Mouse (Mus musculus): Measurements from ENCODE around the gene Hist1h2ae. TPM values are rescaled to one million over a fixed set of nuclear protein-coding genes. Genes with fewer than 3 reads are reported as not detected.
"Not testable (repeated sequence)": the region's sequence is repeated elsewhere in the genome, so short reads cannot be mapped to it uniquely, and the experiment has no call there.

Gene Hist1h2ae
- polyA plus RNA-seq, 1 experiment = 0.22 TPM

- peaks cover 5% of the 10 kb centered on the region; the same call in 1 of the 2 replicates for H3K4me1 ChIP-seq (ENCODE audit: control insufficient read depth, insufficient read depth, low read length)
- TF ChIP-seq POLR2A (IDR thresholded peaks at IDR 0.05; ENCODE audit: low read depth, low read length) = no peak
- TF ChIP-seq CTCF (conservative IDR thresholded peaks at IDR 0.05; ENCODE audit: insufficient read depth, insufficient read length, low read depth, low read length) = no peak
- H3K36me3 ChIP-seq (ENCODE audit: control insufficient read depth, insufficient read depth, low read length) = no peaks in the 10 kb centered on the region
- no peak overlapping the region for H3K27ac ChIP-seq (ENCODE audit: insufficient read depth, low read depth, low read length)
- DNase-seq = no peak
- 94% methylated on average over 7 of the region's 7 CpGs for WGBS
- H3K27me3 ChIP-seq (replicated peaks; ENCODE audit: control insufficient read depth, insufficient read depth, low read length) = no peaks in the 10 kb centered on the region
- no peak overlapping the region for H3K4me3 ChIP-seq (ENCODE audit: insufficient read depth, low read depth, low read length)
Measured at GRCm38 (mm10) chr13:23591206-23591605, 20.2 kb upstream of the Hist1h2ae start.

GRCm38 (mm10) chr13:23586940-23587225 lies 15.9 kb upstream of the Hist1h2ae start:
- Histone ChIP-seq H3K4me3 (ENCODE audit: insufficient read depth, low read depth, low read length) (0 out of 2 replicates have a peak overlapping the region, but pooled peaks have one; percentile 45), H3K4me1 (ENCODE audit: control insufficient read depth, insufficient read depth, low read length) (peaks cover 10% of the 10 kb centered on the region; the same call in 1 of the 2 replicates), H3K27me3 (replicated peaks; ENCODE audit: control insufficient read depth, insufficient read depth, low read length) (no peaks in the 10 kb centered on the region), H3K36me3 (ENCODE audit: control insufficient read depth, insufficient read depth, low read length) (no peaks in the 10 kb centered on the region), H3K27ac (ENCODE audit: insufficient read depth, low read depth, low read length) (no peak overlapping the region)
- TF ChIP-seq CTCF (conservative IDR thresholded peaks at IDR 0.05; ENCODE audit: insufficient read depth, insufficient read length, low read depth, low read length) = no peak
- no peak for TF ChIP-seq POLR2A (IDR thresholded peaks at IDR 0.05; ENCODE audit: low read depth, low read length)
- DNase-seq = no peak
- WGBS = 12% methylated on average over 1 of the region's 1 CpGs

GRCm38 (mm10) chr13:23586099-23586939 lies 15.3 kb upstream of the Hist1h2ae start:
- Histone ChIP-seq H3K27ac (ENCODE audit: insufficient read depth, low read depth, low read length) (peak overlapping the region; percentile 55), H3K4me1 (ENCODE audit: control insufficient read depth, insufficient read depth, low read length) (peaks cover 13% of the 10 kb centered on the region; the same call in 1 of the 2 replicates), H3K27me3 (replicated peaks; ENCODE audit: control insufficient read depth, insufficient read depth, low read length) (no peaks in the 10 kb centered on the region), H3K4me3 (ENCODE audit: insufficient read depth, low read depth, low read length) (peak overlapping the region; percentile 45), H3K36me3 (ENCODE audit: control insufficient read depth, insufficient read depth, low read length) (no peaks in the 10 kb centered on the region)
- no peak for TF ChIP-seq CTCF (conservative IDR thresholded peaks at IDR 0.05; ENCODE audit: insufficient read depth, insufficient read length, low read depth, low read length)
- no peak for TF ChIP-seq POLR2A (IDR thresholded peaks at IDR 0.05; ENCODE audit: low read depth, low read length)
- no peak for DNase-seq
- WGBS = 2% methylated on average over 22 of the region's 22 CpGs

- TF ChIP-seq POLR2A (IDR thresholded peaks at IDR 0.05; ENCODE audit: low read depth, low read length) = peak; percentile 59
- WGBS = under 1% methylated on average over 22 of the region's 36 CpGs
- DNase-seq = peak; percentile 90
- H3K27me3 ChIP-seq (replicated peaks; ENCODE audit: control insufficient read depth, insufficient read depth, low read length); H3K36me3 ChIP-seq (ENCODE audit: control insufficient read depth, insufficient read depth, low read length): not testable (repeated sequence)
- Histone ChIP-seq H3K4me3 (ENCODE audit: insufficient read depth, low read depth, low read length) (peak overlapping the region; percentile 78), H3K27ac (ENCODE audit: insufficient read depth, low read depth, low read length) (peak overlapping the region; percentile 65), H3K4me1 (ENCODE audit: control insufficient read depth, insufficient read depth, low read length) (peaks cover 13% of the 10 kb centered on the region; the same call in 1 of the 2 replicates)
Measured at GRCm38 (mm10) chr13:23585442-23586098, 14.6 kb upstream of the Hist1h2ae start.

GRCm38 (mm10) chr13:23585029-23585441 lies 14.0 kb upstream of the Hist1h2ae start:
- under 1% methylated on average over 21 of the region's 21 CpGs for WGBS
- peak; percentile 79 for DNase-seq
- Histone ChIP-seq H3K4me1 (ENCODE audit: control insufficient read depth, insufficient read depth, low read length) (peaks cover 13% of the 10 kb centered on the region; the same call in 1 of the 2 replicates), H3K27me3 (replicated peaks; ENCODE audit: control insufficient read depth, insufficient read depth, low read length) (no peaks in the 10 kb centered on the region), H3K27ac (ENCODE audit: insufficient read depth, low read depth, low read length) (peak overlapping the region; percentile 65), H3K36me3 (ENCODE audit: control insufficient read depth, insufficient read depth, low read length) (no peaks in the 10 kb centered on the region), H3K4me3 (ENCODE audit: insufficient read depth, low read depth, low read length) (peak overlapping the region; percentile 69)
- TF ChIP-seq CTCF (conservative IDR thresholded peaks at IDR 0.05; ENCODE audit: insufficient read depth, insufficient read length, low read depth, low read length) (no peak), POLR2A (IDR thresholded peaks at IDR 0.05; ENCODE audit: low read depth, low read length) (no peak)

- Histone ChIP-seq H3K36me3 (ENCODE audit: control insufficient read depth, insufficient read depth, low read length) (no peaks in the 10 kb centered on the region), H3K27me3 (replicated peaks; ENCODE audit: control insufficient read depth, insufficient read depth, low read length) (no peaks in the 10 kb centered on the region), H3K27ac (ENCODE audit: insufficient read depth, low read depth, low read length) (peak overlapping the region; percentile 55), H3K4me1 (ENCODE audit: control insufficient read depth, insufficient read depth, low read length) (peaks cover 13% of the 10 kb centered on the region; the same call in 1 of the 2 replicates), H3K4me3 (ENCODE audit: insufficient read depth, low read depth, low read length) (0 out of 2 replicates have a peak overlapping the region, but pooled peaks have one; percentile 3)
- peak; percentile 7 for DNase-seq
- no peak for TF ChIP-seq POLR2A (IDR thresholded peaks at IDR 0.05; ENCODE audit: low read depth, low read length)
Measured at GRCm38 (mm10) chr13:23584331-23584730, 13.3 kb upstream of the Hist1h2ae start.

GRCm38 (mm10) chr13:23583387-23584068 lies 12.5 kb upstream of the Hist1h2ae start:
- Histone ChIP-seq H3K27ac (ENCODE audit: insufficient read depth, low read depth, low read length) (no peak overlapping the region), H3K4me3 (ENCODE audit: insufficient read depth, low read depth, low read length) (no peak overlapping the region), H3K36me3 (ENCODE audit: control insufficient read depth, insufficient read depth, low read length) (no peaks in the 10 kb centered on the region)

More at GRCm38 (mm10) chr13:23583387-23584068, 12.5 kb upstream of the Hist1h2ae start:
- H3K4me1 ChIP-seq (ENCODE audit: control insufficient read depth, insufficient read depth, low read length) = peaks cover 13% of the 10 kb centered on the region; the same call in 1 of the 2 replicates
- no peaks in the 10 kb centered on the region for H3K27me3 ChIP-seq (replicated peaks; ENCODE audit: control insufficient read depth, insufficient read depth, low read length)
- no peak for DNase-seq
- TF ChIP-seq CTCF (conservative IDR thresholded peaks at IDR 0.05; ENCODE audit: insufficient read depth, insufficient read length, low read depth, low read length) (no peak), POLR2A (IDR thresholded peaks at IDR 0.05; ENCODE audit: low read depth, low read length) (no peak)
